Mouse (Mus musculus) hindbrain, embryonic 10.5 days (tissue): ENCODE results near the gene Zfp984. TPM values are rescaled to one million over a fixed set of nuclear protein-coding genes. Genes with fewer than 3 reads are reported as not detected.
"Not testable (repeated sequence)": the region's sequence is repeated elsewhere in the genome, so short reads cannot be mapped to it uniquely, and the experiment has no call there.

Source experiments
- DNase-seq: peaks from one replicate; pipeline ENCODE4 v3.0.0-alpha.2; 2017; ENCODE audit warnings: low spot score
- H3K27ac ChIP-seq: fragments of 300-500 bp; sonication (generic); 2 replicates; pipeline ENCODE4 v1.5.1; 2016; ENCODE audit warnings: mild to moderate bottlenecking, moderate library complexity
- H3K27me3 ChIP-seq: fragments of 300-500 bp; sonication (generic); 2 replicates; pipeline ENCODE4 v1.6.1; 2016; ENCODE audit warnings: mild to moderate bottlenecking; ENCODE audit not compliant: poor library complexity, insufficient read depth, severe bottlenecking
- H3K36me3 ChIP-seq: fragments of 300-500 bp; sonication (generic); 2 replicates; pipeline ENCODE4 v1.6.1; 2016; ENCODE audit warnings: mild to moderate bottlenecking, moderate library complexity
- H3K4me1 ChIP-seq: fragments of 300-500 bp; sonication (generic); replicated peaks from 2 replicates; pipeline ENCODE4 v1.6.1; 2016; ENCODE audit warnings: mild to moderate bottlenecking
- H3K4me3 ChIP-seq: fragments of 300-500 bp; sonication (generic); 2 replicates; pipeline ENCODE4 v1.5.1; 2016; ENCODE audit warnings: mild to moderate bottlenecking, moderate library complexity
- H3K9me3 ChIP-seq: fragments of 300-500 bp; sonication (generic); 2 replicates; pipeline ENCODE4 v1.6.1; 2016; ENCODE audit warnings: mild to moderate bottlenecking, moderate library complexity
- WGBS: fragments of 180-500 bp; shearing (Covaris S2); methylation state at CpG from one replicate; pipeline ENCODE4 v1.1.7; 2016; 5-methylcytosine and 5-hydroxymethylcytosine counted together
- polyA plus RNA-seq: library from polyadenylated mRNA; unstranded; fragments of >200 nt; fragmentation: Nextera tagmentation; extraction: Ambion mirVana; gene quantifications from 2 replicates; pipeline ENCODE4 v1.2.1, GENCODE M21; 2016

Gene Zfp984
- polyA plus RNA-seq, 1 experiment from 2014 or later: 4.6 TPM

DNA sequence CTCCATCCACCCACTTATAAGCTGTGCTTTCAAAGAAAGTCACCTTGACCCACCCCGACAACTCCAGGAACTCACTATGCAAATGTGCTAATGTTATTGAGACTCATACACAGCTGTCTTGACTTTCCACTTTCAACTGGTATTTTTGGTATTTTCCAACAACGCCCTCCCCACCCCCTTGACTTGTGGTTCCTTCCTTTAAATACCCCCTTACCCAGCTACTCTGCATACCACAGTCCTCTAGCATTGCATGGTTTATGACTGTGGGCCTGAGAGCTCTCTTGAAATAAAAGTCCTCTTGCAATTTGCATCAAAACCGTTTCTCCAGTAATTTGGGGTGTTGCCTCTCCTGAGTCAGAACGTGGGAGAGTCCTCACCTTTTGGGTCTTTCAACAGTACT lies 1.1 kb downstream of the Zfp984 start:
- not testable (repeated sequence) for H3K4me1 ChIP-seq, H3K27ac ChIP-seq, H3K27me3 ChIP-seq, DNase-seq, H3K9me3 ChIP-seq
- WGBS: 81% methylated on average over 4 of the region's 4 CpGs
- Histone ChIP-seq H3K4me3 (peak overlapping the region; percentile 61; the same call in 1 of the 2 replicates), H3K36me3 (peaks cover 25% of the 10 kb centered on the region)

DNA sequence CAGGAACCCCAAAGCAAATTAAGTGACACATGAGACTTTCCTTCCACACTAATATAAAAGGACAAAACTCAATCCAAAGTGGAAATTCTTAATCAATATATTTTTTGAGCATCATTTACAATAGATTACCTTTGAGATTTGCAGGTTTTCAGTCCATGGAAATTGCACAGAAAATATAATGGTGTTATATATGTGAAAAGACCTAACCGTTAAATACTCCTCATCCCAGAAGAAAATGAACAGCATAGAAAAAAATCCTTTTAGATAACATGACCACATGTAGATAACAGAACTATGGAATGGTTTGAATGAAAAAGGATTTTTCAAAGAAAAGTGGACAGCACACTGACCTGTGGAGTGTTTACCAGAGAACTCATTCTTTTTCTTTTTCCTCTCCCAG lies 14.3 kb downstream of the Zfp984 start:
- 92% methylated on average over 1 of the region's 1 CpGs for WGBS
- not testable (repeated sequence) for DNase-seq, H3K27ac ChIP-seq, H3K27me3 ChIP-seq, H3K4me3 ChIP-seq, H3K4me1 ChIP-seq
- Histone ChIP-seq H3K36me3 (peaks cover 26% of the 10 kb centered on the region), H3K9me3 (peaks cover 34% of the 10 kb centered on the region)

DNA sequence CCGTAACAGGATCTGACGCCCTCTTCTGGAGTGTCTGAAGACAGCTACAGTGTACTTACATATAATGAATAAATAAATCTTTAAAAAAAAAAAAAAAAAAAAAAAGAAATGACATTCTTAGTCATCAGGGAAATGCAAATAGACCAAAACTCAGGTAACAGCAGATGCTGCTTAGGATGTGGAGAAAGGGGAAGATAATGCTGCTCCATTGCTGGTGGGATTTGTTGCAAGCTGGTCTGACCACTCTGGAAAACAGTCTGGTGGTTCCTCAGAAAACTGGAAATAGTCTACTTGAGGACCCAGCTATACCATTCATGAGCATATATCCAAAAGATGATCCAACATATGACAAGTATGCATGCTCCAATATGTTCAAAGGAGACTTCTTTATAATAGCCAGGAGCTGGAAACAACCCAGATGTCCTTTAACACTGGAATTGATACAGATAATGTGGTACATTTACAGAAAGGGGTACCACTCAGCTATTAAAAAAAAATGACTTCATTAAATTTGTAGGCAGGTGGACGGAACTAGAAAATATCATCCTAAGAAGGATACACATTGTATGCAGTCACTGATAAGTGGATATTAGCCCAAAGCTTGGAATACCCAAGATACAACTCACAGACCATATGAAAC lies 15.4 kb downstream of the Zfp984 start:
- DNase-seq, H3K4me1 ChIP-seq, H3K27me3 ChIP-seq, H3K4me3 ChIP-seq, H3K27ac ChIP-seq: not testable (repeated sequence)
- WGBS: 96% methylated on average over 3 of the region's 3 CpGs
- Histone ChIP-seq H3K36me3 (peaks cover 26% of the 10 kb centered on the region), H3K9me3 (peaks cover 34% of the 10 kb centered on the region)

DNA sequence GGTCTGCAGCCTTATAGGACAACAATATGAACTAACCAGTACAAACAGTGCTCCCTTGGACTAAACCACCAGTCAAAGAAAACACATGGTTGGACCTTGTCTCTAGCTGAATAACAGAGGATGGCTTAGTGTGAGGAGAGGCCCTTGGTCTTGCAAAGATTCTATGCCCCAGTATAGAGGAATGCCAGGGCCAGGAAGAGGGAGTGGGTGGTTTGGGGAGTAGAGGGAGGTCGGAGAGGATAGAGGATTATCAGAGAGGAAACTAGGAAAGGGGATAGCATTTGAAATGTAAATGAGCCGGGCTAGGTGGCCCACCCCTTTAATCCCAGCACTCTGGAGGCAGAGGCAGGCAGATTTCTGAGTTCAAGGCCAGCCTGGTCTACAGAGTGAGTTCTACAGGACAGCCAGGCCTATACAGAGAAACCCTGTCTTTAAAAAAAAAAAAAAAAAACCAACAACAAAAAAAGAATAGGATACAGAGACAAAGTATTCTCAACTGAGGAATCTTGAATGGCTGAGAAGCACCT lies 16.1 kb downstream of the Zfp984 start:
- DNase-seq, H3K27me3 ChIP-seq, H3K4me3 ChIP-seq, H3K4me1 ChIP-seq, H3K27ac ChIP-seq: not testable (repeated sequence)
- Histone ChIP-seq H3K36me3 (peaks cover 26% of the 10 kb centered on the region), H3K9me3 (peaks cover 37% of the 10 kb centered on the region)
- WGBS: 64% methylated on average over 2 of the region's 2 CpGs

DNA sequence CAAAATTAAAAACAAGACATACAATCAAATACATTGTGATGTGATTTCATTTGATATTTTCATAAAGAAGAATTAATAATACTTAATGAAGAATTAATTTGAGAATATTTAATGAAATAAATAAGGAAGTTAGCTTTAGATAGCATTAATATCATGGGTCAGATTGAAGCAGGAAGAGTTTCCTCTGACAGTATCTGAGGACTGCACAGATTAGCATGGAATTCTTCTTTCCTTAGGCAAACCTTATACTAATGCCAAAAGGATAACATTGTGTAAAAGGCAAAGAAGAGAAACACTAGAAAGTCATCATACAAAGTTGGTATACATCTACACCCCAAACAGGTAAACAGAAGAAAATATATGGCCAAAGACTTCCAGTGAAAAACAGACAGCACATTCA lies 17.9 kb downstream of the Zfp984 start:
- H3K4me1 ChIP-seq, DNase-seq, H3K4me3 ChIP-seq, H3K27me3 ChIP-seq, H3K27ac ChIP-seq: not testable (repeated sequence)
- Histone ChIP-seq H3K9me3 (peaks cover 49% of the 10 kb centered on the region), H3K36me3 (peaks cover 30% of the 10 kb centered on the region)

DNA sequence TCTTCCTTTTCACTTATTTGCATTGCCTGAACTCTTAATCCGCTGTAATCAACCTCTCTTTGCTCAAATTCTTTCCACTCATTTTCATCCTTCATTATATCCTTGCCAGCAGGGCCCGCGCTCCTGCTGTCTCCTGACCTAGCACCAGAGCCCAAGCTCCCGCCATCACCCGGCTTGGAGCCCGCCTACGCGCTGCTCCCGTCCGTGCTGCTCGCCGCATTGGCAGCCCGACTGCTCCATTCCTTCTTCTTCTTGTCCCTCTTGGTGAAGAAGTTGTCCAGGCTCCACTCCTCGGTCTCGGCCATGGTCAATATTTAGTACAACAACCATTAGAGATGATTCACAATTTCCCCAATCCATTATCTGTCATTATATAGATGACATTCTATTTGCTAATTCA lies 63.3 kb downstream of the Zfp984 start:
- not testable (repeated sequence) for H3K27me3 ChIP-seq, H3K4me1 ChIP-seq
- 95% methylated on average over 14 of the region's 15 CpGs for WGBS

DNA sequence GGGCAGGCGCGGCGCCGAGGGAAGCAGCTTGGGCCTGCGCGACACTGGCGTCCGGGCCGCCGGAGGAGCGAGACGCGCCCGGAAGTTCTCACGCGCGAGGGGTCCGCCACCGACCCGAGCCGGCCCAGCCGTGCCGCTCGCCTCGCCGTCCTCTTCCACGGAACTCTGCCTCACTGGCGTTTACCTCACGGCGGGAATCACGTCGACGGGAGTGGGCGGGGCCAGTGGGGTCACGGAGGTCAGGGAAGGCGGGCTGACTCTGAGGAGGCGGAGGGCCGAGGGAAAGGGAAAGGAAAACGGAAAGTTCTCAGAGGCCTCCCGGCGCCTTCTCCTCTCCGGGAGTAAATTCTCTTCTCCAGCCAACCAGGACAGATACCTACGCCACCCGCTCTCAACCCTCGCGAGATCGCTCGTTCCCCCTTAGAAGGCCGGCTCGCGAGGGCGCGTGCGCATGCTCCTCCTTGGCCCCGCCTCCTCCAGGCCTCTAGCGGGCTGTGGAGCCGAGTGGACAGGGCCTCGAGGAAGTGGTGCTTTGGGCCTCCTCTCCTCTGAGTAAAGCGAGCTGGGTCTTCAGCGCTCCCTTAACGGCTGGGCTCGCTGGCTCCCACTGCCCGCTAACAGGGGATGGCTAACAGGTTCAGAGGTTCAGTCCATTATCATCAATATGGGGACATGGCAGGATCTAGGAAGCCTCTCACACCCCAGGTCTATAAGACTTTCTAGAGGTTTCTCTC lies 70.8 kb downstream of the Zfp984 start:
- Histone ChIP-seq H3K9me3 (peaks cover 17% of the 10 kb centered on the region), H3K4me3 (peak overlapping the region; percentile 47)
- H3K4me1 ChIP-seq, H3K27ac ChIP-seq, H3K36me3 ChIP-seq, H3K27me3 ChIP-seq: not testable (repeated sequence)
- peak; percentile 49 for DNase-seq
- 30% methylated on average over 63 of the region's 63 CpGs for WGBS

More for the DNA sequence above, 63.3 kb downstream of the Zfp984 start:
- H3K36me3 ChIP-seq, H3K4me3 ChIP-seq, DNase-seq, H3K27ac ChIP-seq: not testable (repeated sequence)
- H3K9me3 ChIP-seq: peaks cover 11% of the 10 kb centered on the region; the same call in 1 of the 2 replicates

Other genes starting within 250 kb of the Zfp984 start
- 1.5 and 3.1 TPM in 2 replicates for gene Zfp979, start 167.3 kb downstream of the Zfp984 start, polyA plus RNA-seq
- gene Zfp534, start 107.2 kb downstream of the Zfp984 start, polyA plus RNA-seq: not detected in 2 replicates
- 4.4 and 5.1 TPM in 2 replicates for gene Zfp933, start 38.6 kb upstream of the Zfp984 start, polyA plus RNA-seq
- 67.6 and 69.3 TPM in 2 replicates for gene Miip, start 59.0 kb upstream of the Zfp984 start, polyA plus RNA-seq
- gene Fv1, start 59.2 kb upstream of the Zfp984 start, polyA plus RNA-seq: 13.5 and 15.8 TPM in 2 replicates
- 43.4 and 52.4 TPM in 2 replicates for gene Mfn2, start 94.9 kb upstream of the Zfp984 start, polyA plus RNA-seq
- 30.5 and 31.2 TPM in 2 replicates for gene Plod1, start 127.0 kb upstream of the Zfp984 start, polyA plus RNA-seq
- gene 2510039O18Rik, start 131.1 kb upstream of the Zfp984 start, polyA plus RNA-seq: 11.9 and 14.9 TPM in 2 replicates
- gene Nppb, start 176.0 kb upstream of the Zfp984 start, polyA plus RNA-seq: 0.29 TPM in 1 of 2 replicates, not detected in the other
- gene Nppa, start 190.9 kb upstream of the Zfp984 start, polyA plus RNA-seq: 0.21 TPM in 1 of 2 replicates, not detected in the other
- gene Clcn6, start 229.0 kb upstream of the Zfp984 start, polyA plus RNA-seq: 13.9 and 17.8 TPM in 2 replicates
- gene Mthfr, start 229.3 kb upstream of the Zfp984 start, polyA plus RNA-seq: 28.1 and 30.0 TPM in 2 replicates